Comparison of ENCODE assay signal across 19 mouse cellular contexts in the genomic region with DNA sequence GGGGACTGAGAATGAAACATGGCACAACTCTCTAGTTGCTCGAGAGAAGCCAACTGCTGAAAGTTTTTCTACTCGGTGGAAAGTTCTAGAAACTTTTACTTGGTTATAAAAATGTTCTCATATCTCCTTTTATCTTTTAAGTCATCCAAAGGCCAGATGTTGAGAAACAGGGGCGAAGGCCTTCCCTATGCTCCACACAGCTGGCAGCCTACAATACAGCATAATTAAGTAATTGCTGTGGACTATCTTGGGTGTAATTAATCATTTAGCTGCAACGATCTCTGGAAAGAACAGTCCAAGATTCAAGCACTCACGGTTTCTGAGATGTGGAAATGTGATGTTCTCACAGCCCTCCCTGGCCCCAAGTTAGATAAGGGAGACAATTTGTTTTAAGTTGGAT.
DNase-seq lines count a peak whose midpoint lies in the region; ATAC-seq lines count a peak whose summit lies in the region.
"Had no signal": no experiment of that assay in that cellular context is flagged by ENCODE, and none has a peak within 500 bp of the region (broad histone marks: within the 10 kb centered on the region; RNA-seq: fewer than 3 reads in every experiment).

No protein-coding gene starts in this region.

- H3K27ac ChIP-seq in lung, embryonic 15.5 days, result no peak overlapping the region
- H3K27ac ChIP-seq: forebrain, embryonic 13.5 days; heart, embryonic 10.5 days; hindbrain, embryonic 12.5 days; limb, embryonic 12.5 days; liver, embryonic 12.5 days; macrophage; midbrain, embryonic 10.5 days had no signal

- no peak overlapping the region for H3K4me2 ChIP-seq in lung, embryonic 15.5 days
- H3K4me2 ChIP-seq: forebrain, embryonic 13.5 days; hindbrain, embryonic 12.5 days; limb, embryonic 12.5 days; liver, embryonic 12.5 days had no signal

- no peaks in the 10 kb centered on the region for H3K36me3 ChIP-seq in lung, embryonic 15.5 days
- H3K36me3 ChIP-seq: heart, embryonic 10.5 days; hindbrain, embryonic 12.5 days; limb, embryonic 12.5 days; liver, embryonic 12.5 days; midbrain, embryonic 10.5 days had no signal

- H3K9me3 ChIP-seq in lung, embryonic 15.5 days, result no peaks in the 10 kb centered on the region
- H3K9me3 ChIP-seq: forebrain, embryonic 13.5 days; heart, embryonic 10.5 days; hindbrain, embryonic 12.5 days; limb, embryonic 12.5 days; liver, embryonic 12.5 days; midbrain, embryonic 10.5 days had no signal

- H3K4me3 ChIP-seq in lung, embryonic 15.5 days, result no peak overlapping the region
- H3K4me3 ChIP-seq: erythroblast, embryonic 14.5 days; forebrain, embryonic 13.5 days; heart, embryonic 10.5 days; hindbrain, embryonic 12.5 days; limb, embryonic 12.5 days; liver, embryonic 12.5 days; midbrain, embryonic 10.5 days had no signal

- intact Hi-C loops in heart, postnatal 36 days (cut with DNase I), result no loop called here

- peaks cover 8% of the 10 kb centered on the region for H3K4me1 ChIP-seq in lung, embryonic 15.5 days
- H3K4me1 ChIP-seq: forebrain, embryonic 13.5 days; limb, embryonic 12.5 days; liver, embryonic 12.5 days had no signal

- peak; percentile 1 to 3 for DNase-seq in heart, adult 9 months (ENCODE audit: low spot score in 2 of 2)
- DNase-seq in heart, postnatal 36 days, result no peak
- no peak for DNase-seq in lung, postnatal 14 days
- peak; percentile 37 for DNase-seq in kidney, postnatal 10 days
- peak; percentile 38 for DNase-seq in skeletal muscle tissue, adult 2 months (ENCODE audit: low read depth, low spot score)
- no peak for DNase-seq in T-cell, adult 2 months (ENCODE audit: low spot score)
- DNase-seq: cerebellum, adult 8-10 months; gastrocnemius, postnatal 10 days; right cerebral cortex, postnatal 25 days; thymus, adult 2 months had no signal

- 43% methylated on average over 5 of the region's 5 CpGs for WGBS in lung, embryonic 15.5 days

- no peak overlapping the region for H3K9ac ChIP-seq in lung, embryonic 15.5 days
- H3K9ac ChIP-seq: forebrain, embryonic 13.5 days; hindbrain, embryonic 12.5 days; limb, embryonic 12.5 days; liver, embryonic 12.5 days had no signal

- no peaks in the 10 kb centered on the region for H3K27me3 ChIP-seq in lung, embryonic 15.5 days
- H3K27me3 ChIP-seq: forebrain, embryonic 13.5 days; hindbrain, embryonic 12.5 days; limb, embryonic 12.5 days; liver, embryonic 12.5 days had no signal

- ATAC-seq in lung, embryonic 15.5 days (ENCODE audit: borderline replicate concordance, extremely low read depth, low FRiP score, low TSS enrichment), result peak; percentile 68; the same call in 1 of the 2 replicates
- ATAC-seq: forebrain, embryonic 13.5 days; liver, embryonic 12.5 days had no signal

Comparison
In these comparisons a context has a peak if more than half of its experiments do, and no peak if none do; other contexts are left out.
1. DNase-seq: peak in heart, adult 9 months (2 of 2), kidney, postnatal 10 days (single experiment) and skeletal muscle tissue, adult 2 months (single experiment); none in heart, postnatal 36 days (0 of 2), lung, postnatal 14 days (single experiment) and T-cell, adult 2 months (single experiment).